Mouse (Mus musculus) thymus, postnatal 14 days (tissue): ENCODE results near the gene Plce1.
A peak's percentile ranks its signal among the peaks of the same experiment; 100 is the strongest.

Experiments used
- DNase-seq: peaks from one replicate; pipeline ENCODE4 v3.0.0; 2021

The Plce1 gene

DNA sequence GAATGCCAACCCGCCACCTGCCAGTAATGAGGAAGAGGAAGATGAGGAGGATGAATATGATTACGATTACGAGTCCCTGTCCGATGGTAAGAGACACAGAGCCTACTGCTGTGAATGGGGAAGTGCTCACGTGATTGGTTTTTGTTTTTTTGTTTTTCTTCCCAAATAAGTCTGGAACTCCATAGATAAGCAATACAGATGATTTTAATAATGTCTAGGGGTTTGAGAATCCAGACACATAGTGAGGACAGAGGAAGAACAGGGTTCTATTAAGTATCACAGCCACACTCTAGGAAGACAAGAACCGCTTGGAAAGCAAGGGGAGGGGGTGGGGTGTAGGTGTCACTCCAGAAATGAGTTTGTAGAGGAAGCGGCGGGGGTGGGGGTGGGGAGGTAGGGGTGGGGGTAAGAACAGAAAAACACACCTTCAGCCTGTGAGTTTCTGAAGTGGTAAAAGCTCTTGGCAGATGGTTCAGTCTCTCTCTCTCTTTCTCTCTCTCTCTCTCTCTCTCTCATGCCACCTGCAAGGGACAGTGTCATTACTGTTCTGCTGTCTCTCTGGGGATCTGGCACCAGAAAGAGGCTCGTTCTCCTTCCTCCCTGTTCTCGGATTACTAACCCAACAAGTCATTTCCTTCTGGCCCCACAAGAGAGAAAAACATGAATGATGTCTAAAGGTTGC lies 265.0 kb downstream of the Plce1 start:
- DNase-seq, result peak; percentile 10

DNA sequence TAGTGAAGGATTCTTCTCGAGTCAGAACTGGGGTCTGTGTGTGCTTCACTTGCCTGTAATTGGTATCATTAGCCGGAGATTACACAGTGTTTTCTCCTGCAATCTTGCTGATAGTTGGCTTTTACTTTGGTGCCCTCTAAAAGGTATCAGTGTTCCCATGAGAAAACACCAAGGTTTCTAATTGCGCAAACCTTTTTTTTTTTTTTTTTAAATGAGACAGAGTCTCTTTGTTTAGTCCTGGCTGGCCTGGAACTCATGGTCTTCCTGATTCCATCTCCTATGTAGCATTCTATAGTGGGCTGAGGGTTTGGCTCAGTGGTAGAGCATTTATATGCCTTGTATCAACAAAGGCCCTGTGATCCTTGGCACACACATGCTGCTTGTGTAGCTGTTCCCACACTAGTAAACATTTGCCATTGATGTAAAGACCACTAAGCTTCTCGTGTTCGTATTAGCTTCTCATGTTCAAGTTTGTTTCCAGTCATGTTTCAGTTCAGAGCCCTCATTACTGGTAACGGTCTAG lies 265.6 kb downstream of the Plce1 start:
- no peak for DNase-seq

DNA sequence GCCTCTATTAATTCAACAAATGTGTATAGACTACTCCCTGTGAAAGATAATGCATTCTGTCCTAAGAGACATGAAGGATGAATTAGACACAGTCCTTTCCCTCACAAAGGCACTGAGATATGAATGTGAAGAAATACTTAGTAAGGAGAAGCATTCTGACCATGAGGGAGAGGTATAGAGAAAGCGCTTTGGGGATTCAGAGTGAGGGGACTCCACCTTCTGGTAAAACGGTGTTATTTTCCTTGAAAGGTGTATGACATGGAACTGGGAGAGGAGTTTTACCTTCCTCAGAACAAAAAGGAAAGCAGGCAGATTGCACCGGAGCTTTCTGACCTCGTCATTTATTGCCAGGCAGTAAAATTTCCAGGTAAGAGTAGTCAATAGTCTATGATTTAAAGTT lies 269.3 kb downstream of the Plce1 start:
- DNase-seq, result no peak

DNA sequence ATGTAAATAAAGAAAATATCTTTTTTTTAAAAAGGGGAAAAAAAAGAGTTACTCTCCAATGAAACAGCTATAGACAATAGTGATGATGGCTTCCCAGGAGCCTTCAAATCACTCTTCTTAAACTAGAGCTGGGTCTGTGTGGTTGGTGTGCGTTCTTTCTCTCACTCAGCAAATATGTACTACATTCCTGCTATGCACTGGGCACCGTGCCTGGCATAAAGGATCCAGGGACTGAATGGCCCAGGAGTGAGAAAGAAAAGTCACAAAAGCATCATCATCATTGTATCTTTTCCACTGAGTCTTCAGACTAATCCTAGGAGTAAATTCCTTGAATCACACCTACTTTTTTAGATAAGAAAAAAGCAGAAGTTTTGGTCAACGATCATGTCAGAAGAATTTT lies 276.3 kb downstream of the Plce1 start:
- no peak for DNase-seq

DNA sequence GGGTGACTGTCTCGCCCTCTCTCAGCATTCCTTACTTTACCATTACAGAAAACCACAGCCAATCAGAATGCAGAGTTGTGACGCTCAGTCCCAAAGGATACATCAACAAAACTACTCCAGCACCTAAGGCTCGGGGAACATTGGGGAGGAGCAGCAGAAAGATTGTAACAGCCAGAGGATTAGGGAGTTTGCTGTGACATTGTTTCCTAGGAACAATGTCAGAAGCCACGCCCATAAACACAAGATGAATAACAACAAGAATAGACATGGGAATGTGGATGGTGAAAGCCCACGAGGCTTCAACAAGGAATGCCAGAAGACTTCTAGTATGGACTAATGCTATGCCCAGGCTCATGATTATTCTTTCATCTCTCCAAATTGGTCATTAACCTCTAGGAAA lies 277.1 kb downstream of the Plce1 start:
- DNase-seq, result no peak

DNA sequence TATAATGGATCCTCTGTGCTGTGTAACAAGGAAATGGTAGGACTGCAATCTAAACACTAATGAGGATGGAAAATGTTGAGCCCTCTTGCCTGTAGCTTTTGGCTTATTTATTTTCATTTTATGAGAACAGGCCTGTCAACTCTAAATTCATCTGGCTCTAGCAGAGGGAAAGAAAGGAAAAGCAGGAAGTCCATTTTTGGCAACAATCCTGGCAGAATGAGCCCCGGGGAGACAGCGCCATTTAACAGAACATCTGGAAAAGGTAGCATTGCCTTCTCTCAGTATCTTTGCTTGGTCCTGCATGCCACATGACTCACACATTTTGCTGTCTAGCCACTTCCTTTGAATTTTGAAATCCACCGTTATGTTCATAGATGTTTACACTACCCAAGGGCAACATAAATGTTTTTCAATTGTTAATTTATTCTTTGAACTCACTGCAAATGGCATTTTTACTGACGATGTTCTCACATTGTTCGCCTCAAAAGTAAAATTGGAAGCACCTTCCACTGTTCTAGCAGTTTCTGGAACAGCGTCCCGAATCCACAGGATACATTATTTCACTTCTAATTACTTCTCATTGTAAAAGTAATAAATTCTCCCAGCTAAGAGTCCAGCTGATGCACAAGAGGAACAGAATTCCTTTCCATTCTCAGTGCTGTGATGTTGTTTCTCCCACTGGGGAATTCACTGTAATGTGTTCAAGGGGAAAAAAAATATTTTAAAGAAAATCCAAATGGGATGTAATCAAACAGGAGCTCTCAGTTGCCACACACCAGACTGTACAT lies 278.0 kb downstream of the Plce1 start:
- DNase-seq, result no peak

DNA sequence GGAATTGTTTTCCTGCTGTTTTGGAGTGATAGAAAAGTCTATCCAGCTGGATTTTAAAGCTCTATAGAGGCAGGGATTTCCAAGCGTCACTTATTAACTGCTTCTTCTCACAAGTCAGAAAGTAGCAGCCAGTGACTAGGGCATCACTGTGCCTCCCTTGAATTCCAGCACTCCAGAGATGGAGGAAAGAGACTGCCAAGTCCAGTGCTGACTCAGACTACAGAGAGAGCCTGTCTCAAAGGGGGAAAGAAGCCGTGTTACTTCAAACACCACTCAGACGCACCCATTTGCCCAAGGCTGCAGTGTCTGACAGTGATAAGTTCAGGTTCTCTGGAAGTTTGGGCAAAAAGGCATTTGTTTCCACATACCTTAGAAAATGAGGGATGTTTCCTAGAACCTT lies 279.5 kb downstream of the Plce1 start:
- no peak for DNase-seq

DNA sequence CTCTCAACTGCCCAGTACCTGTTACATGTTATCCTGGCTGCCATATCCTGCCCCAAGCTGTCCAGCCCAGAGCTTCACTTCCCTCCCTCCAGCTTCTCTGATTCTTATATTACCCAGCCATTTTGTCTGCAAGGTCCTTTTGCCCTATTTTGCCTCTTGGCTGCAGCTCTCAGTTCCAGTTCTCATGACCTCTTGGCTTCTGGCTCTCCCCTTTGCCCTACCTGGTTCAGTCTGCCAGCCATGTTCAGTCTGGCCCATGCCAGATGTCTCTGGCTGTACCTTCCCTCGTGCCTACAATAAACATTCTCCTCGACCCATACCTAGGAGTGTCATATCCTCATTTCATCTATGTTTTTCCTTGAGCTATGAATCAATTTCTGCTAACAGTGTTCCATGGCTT lies 285.4 kb downstream of the Plce1 start:
- no peak for DNase-seq

DNA sequence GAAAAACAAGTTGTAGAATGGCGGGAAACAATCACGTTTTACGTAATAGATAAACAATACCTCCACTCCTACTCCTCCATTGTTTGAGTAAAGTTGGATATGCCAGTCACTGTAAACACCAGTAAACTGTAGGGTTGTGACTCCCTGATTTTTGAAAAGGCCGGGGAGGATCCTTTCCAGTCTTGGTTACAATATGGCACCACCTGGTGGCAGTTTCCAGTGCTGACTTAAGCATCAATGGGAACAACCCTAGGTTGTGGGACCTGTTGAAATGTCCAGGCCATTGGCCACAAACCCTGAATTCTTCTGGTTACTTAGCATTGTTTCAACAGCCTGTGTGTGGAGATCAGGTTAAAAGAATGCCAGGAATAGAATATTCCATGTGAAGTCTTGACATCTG lies 294.6 kb downstream of the Plce1 start:
- peak; percentile 21 for DNase-seq

DNA sequence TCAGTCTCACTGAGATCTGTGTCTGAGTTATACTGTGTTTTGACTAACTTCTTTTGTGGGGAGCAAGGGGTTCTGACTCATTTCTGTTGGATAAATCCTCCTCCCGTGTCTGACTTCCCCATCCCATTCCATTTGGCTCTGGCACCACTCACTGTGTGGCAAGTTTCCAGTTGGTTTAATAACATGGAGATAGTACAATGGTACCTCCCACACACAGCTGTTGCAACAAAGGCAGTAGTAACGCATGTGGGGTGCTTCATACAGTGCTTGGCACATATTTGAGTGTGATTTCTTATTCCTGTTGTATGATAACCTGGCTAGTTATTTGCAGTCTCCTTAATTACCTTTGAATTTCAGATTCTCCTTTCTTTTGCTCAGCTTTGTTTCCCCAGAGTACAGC lies 297.9 kb downstream of the Plce1 start:
- DNase-seq, result no peak

DNA sequence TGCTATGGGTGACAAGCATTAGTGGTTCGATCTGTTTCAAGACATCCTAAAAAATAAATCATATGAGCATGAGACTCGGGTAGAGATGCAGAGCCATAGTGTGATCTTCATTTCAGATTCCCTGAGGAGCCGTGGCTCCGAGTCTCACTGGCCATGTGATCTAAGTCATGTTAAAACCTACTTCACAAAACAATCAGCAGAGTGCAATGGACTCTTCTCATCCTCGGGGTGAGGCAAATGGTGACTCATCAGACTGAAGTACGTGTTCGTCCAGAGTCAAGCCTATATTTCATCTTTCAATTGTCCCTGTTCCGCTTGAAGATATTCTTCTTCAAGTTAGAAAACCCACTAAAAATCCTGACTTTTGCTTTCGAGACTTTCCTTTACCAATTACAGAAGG lies 302.6 kb downstream of the Plce1 start:
- no peak for DNase-seq

DNA sequence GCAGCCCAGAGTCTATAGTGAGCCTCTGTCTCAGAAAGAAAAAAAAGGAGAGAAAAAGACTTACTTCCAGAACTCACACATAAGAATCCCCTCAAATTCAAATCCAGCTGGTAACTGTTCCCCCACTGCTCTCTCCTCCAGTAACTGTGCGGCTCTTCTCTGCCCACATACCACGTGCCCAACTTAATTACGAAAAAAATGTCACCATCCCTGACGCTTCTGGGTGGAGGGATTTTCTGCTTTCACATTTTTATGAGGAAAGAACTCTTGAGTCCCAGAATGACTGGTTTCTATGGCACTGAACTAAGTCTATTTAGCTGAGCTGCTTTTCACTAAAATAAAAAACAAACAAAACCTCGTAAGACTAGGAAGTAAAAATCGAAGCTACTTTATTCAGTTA lies 306.8 kb downstream of the Plce1 start:
- no peak for DNase-seq

DNA sequence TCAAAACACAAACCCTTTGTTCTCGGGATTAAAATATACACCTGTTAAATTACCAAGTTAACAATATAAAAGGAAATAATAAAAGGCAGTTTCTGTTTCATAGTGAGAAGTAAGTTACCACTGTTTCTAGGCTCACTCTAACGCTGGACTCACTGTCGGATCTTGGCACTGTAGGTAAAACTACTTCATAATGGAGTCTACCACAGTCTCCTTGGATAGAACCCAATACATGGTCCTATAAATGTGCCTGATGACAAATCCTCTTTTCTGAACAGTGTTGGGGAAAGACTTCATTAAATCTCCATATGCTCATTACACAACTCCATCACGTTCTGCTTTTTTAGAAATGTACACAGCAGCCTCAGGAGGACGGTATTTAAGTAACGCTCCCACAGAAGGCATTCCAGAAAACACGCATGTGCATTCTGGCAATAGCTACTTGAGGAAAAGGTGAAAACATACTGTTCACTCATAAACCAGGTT lies 312.7 kb downstream of the Plce1 start:
- no peak for DNase-seq

DNA sequence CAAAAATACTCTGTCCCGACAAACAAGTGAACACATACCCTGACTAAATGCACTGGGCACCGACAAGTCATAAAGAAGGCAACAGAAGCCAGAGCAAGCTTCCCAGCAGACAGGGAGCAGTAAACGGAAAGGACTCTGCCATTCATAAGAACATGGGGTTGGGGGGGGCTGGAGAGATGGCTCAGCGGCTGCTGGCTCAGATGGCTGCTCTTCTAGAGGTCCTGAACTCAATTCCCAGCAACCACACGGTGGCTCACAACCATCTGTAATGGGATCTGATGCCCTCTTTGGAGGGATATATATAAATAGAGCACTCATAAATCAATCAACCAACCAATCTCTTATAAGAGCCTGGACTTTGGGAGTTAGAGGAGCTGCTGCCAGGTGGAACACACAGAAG lies 315.6 kb downstream of the Plce1 start:
- DNase-seq, result no peak

DNA sequence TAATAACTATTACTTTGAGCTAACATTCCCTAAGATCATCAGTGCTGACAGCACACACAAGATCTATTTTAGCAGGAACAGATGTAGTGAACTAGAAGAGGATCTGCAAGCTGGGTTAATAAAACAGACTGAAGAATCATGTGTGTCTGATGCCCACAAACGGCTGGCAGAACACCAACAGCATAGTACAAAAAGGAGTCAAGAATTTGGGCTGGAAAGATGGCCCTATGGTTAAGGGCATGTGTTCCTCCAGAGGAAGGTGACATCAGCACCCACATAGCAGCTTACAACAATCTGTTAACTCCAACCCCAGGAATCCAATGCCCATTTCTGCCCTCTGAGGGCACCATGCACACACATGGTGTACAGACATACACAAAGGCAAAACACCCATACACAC lies 317.4 kb downstream of the Plce1 start:
- no peak for DNase-seq

DNA sequence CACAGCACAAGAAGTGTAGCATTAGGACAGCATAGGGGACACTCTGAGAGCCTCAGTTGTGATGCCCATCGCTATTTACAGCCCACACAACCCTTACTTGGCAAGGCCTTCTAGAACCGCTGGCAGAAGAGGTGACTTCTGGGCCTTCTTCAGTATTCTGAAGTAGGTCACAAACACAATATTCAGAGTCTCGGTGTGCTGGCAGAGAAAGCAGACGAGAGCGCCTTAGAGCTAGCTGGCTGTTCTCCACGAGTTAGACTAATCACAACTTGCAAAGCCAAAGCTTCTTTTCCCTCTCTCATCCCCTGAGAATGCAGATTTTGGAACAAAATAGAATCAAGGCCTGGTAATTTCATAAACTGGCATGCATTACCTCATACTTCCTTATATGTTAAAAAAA lies 317.9 kb downstream of the Plce1 start:
- DNase-seq, result no peak

DNA sequence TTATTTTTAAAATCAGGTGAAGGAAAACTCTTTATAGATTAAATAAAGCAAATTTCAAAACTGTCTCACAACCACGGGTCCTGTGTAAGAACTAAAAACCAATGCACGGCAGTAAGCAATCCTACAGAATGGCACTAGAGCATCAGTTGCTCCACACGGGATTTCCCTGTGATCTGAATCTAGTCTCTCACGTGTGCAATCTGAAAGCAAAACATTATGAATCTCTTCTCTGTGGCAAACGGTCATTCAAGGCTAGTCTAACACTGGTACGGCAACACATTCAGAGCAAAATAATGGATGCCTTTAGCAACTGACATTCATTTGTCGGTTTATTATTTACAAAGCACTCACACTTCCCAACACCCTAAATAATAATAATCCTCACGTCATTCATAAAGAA lies 337.3 kb downstream of the Plce1 start:
- DNase-seq, result no peak

DNA sequence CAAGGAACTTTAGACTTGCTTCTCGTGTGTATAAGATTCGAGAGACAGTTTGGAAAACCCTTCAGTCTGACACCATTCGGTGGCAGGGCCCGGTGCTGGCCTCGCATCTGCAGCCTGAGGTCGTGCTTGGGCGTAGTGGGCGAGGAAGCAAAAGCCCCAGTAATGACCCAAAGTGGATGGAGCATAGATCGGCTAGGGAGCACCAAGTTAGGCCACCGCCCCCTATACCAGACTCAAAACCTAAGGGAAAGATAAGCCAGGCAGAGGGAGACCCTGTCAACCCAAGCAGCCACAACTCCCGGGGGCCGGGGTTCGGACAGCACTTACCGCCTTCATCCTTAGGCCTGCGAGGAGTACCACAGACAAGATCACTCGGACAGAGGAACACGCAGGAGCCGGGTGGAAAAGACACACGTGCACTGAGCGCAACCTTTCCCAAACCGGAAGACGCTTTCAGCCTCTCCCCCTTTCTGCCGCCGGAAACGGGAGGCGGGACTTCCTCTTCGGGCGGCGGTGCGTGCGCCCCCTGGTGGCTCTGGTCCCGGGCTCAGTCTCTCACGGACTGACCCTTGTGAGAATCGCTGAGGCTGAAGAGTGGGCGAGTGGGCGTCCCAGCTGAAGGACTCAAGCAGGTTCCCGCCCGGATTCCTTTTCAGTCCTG lies 338.0 kb downstream of the Plce1 start, which contains the start of gene Noc3l:
TSS of gene Noc3l (minus strand) at position 472 of the 661 bp plus-strand sequence.
- peak; percentile 94 for DNase-seq

DNA sequence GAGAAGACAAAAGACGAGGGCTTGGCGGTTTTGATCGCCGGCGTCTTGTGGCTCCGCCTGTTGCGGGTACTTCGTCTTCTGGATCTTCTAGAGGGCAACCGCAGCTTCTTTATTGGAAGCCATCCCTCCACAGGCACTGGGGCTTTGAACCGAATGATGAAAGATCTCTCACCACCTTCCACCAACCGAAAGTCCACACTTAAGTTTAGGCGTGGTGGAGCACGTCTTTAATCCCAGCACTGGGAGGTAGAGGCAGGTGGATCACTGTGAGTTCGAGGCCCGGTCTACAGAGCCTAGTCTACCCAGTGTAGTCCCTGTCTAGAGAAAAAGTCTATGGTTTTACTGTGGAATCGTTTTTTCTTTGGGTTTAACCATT lies 338.5 kb downstream of the Plce1 start:
- DNase-seq, result no peak

DNA sequence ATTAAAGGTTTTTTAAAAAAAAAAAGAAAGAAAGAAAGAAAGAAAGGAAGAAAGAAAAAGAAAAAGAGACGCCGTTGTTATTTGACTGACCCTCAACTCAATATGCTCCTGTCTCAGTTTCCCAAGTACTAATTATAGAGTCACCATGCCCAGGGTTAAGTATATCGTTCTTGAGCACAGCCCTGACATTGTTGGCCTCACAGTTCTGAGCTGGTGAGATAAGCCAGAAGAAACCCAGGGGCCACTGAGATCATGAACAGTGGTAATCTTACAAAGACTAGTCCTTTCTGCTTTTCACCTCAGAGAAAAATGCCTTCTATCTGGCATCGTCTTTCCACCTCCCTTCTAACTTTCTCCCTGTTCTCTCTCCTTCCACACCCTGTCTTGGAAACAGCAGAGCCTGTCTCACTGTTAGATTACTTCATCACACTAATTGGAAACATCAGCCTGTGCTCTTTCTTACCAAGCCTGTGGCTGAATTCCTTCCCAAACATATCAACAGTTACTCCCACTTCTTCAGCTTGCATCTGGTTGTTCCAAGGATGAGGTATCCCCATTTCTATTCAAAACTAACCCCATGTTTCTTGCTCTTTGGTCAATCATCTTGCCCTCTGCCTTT lies 339.4 kb downstream of the Plce1 start:
- DNase-seq, result no peak

DNA sequence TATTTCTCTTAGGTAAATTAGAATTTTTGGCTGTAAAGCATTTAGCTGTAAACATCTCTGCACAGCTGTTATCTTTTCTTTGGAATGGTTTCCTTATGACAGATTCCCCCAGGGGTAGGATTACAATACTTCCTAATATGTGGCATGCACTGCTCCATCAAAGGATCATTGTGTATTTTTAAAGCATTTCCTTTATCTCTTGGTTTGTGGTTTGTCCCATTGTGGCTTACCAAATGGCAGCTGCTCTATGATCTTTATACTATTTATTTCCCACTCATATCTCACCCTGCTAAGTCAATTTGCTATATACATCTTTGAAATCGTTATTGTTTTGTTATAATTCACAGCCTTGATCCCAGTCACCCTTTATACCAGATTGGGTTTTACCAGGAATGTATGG lies 352.3 kb downstream of the Plce1 start:
- DNase-seq, result no peak
